Mouse (Mus musculus) E14TG2a.4 (cell line): ENCODE measurements at regions not wholly inside any gene's neighbourhood (a gene's known extent, or its start where the extent isn't known, plus 50 kb on each side); places are given as distances from the start of the nearest gene placed in this dataset.

Experiments used
- CTCF ChIP-seq: conservative IDR thresholded peaks from 2 replicates; pipeline ENCODE4 v1.5.1; 2014; ENCODE audit warnings: low read length
- POU5F1 ChIP-seq: IDR thresholded peaks from 2 replicates; pipeline ENCODE4 v1.6.1; 2014; ENCODE audit warnings: low read length, borderline replicate concordance

- TF ChIP-seq CTCF, result no peak
- no peak for TF ChIP-seq POU5F1
Observed at GRCm38 (mm10) chr11:82521383-82521782, 132.7 kb downstream of the Tmem132e start.
